Mouse (Mus musculus): ENCODE measurements around the gene Hoxc10. TPM values are rescaled to one million over a fixed set of nuclear protein-coding genes. Genes with fewer than 3 reads are reported as not detected.

Hoxc10 gene
- polyA plus RNA-seq, 1 experiment from 2014 or later = 4.5 TPM

DNA sequence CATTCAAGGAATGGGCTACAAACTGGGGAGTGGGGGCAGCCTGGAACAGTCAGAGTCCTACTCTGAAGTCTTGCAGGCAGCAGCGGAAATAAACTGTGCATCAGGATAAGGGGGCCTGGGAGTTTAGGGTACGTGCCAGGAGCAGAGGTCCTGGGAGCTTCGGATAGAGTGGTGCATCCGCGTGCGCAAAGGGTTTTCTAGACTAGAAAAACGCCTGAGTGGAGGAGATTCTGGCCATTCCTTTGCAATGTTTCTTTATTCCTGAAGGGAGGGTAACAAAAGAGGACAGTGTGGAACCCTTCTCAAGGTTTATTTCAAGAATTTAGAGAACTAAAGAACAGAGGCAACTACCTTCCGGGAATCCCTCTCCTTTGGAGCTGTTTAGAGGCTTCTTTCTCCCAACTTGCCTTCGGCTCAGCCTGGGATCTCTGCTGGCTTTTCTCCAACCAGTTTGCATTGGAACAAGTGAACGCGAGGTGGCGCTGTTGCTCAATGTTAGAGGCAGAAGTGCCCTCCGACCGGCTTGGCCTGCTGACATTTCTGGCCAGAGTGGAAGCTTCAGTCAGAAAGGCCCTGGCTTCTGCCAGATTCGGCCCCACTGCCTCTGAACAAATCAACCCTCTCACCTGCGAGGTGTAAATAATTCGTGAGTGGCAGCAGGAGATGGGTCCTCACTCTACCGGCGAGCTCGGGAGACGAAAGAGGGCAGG lies 20.7 kb downstream of the Hoxc10 start:
- ChIA-PET POLR2A (interaction anchor here (0.6 to 0.8 kb wide), 2 partner anchors 12 to 135 kb away, joined by 3 read pairs; no protein-coding TSS in a partner anchor), CTCF (interaction anchor here (0.6 to 3.9 kb wide), 17 partner anchors 10 to 605 kb away, joined by 3 to 31 read pairs (median 4); partner anchors contain the start of genes Hoxc10 and Hoxc6)
- in situ Hi-C loops (cut with MboI; ENCODE audit: low pct_unique_long_range_greater_than_20kb) = loop anchor here (5.0 to 10.0 kb wide), 2 partner anchors 185 to 328 kb away; partner anchors contain the start of gene Gpr84
- TF ChIP-seq CTCF (IDR thresholded peaks at IDR 0.05) = peak; percentile 95
- peaks cover 4% of the 10 kb centered on the region for H3K27me3 ChIP-seq
- DNase-seq (ENCODE audit: low read depth, low spot score) (no peak), ATAC-seq (peak; percentile 61)

DNA sequence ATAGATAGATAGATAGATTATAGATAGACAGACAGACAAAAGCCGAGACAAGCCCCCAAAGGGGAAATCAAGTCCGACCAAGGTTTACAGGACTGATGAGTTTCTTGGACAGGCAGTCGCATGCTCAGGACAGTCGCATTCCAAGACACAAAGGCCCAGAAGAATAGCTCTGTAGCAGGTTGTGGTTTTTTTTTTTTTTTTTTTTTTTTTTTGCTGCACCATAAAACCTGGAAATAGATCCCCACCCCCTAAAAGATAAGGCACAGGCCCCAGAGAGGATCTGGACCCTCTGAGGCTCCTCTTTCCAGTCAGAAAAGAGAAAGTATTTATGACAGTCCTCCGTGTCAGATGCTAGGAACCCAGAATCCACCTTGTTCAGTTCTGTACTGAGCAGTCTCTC lies 21.5 kb downstream of the Hoxc10 start:
- in situ Hi-C loops (cut with MboI; ENCODE audit: low pct_unique_long_range_greater_than_20kb) = loop anchor here (5.0 to 10.0 kb wide), 2 partner anchors 184 to 327 kb away; partner anchors contain the start of gene Gpr84
- ATAC-seq (no peak), DNase-seq (ENCODE audit: low read depth, low spot score) (no peak)
- ChIA-PET CTCF (interaction anchor here (0.6 to 3.9 kb wide), 17 partner anchors 9 to 606 kb away, joined by 3 to 31 read pairs (median 4); partner anchors contain the start of genes Hoxc10 and Hoxc6), POLR2A (interaction anchor here (0.6 kb wide), 1 partner anchor 134 kb away, joined by 3 read pairs; no protein-coding TSS in a partner anchor)
- TF ChIP-seq CTCF (IDR thresholded peaks at IDR 0.05) = no peak
- peaks cover 4% of the 10 kb centered on the region for H3K27me3 ChIP-seq

DNA sequence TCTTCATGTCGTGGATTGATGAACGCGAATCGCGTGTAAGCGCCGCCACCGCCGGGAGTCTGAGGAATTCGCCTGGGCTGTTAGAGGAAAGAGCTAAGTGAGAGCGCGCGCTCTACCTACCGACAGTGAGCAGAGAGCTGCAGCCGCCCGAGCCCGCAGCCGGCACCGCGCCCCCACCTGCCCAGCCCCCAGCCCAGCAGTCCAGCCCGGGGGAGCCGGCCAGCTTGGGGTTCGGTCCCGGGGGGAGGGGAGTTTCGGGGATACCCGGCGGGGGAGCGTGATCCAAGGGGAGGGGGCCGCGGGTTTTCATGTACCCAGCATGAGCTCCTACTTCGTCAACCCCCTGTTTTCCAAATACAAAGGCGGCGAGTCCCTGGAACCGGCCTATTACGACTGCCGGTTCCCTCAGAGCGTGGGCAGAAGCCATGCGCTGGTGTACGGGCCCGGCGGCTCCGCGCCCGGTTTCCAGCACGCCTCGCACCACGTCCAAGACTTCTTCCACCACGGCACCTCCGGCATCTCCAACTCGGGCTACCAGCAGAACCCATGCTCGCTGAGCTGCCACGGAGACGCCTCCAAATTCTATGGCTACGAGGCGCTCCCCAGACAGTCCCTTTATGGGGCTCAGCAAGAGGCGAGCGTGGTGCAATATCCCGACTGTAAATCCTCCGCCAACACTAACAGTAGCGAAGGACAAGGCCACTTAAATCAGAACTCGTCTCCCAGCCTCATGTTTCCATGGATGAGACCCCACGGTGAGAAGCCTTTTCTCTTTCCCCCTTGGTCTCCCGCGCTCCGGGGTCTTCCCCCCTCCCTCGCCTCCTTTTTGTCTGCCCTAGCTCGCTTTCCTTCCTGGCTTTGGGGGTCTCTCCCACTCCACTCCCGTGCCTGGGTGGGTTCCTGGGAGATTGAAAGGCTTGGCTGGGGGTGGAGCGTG lies 24.1 kb downstream of the Hoxc10 start, which contains the start of gene Hoxc8:
Hoxc8 (plus strand) TSS at position 147 of the 937 bp plus-strand sequence.
- in situ Hi-C loops (cut with MboI; ENCODE audit: low pct_unique_long_range_greater_than_20kb) = no loop called here
- TF ChIP-seq CTCF (IDR thresholded peaks at IDR 0.05) = no peak
- no peak for DNase-seq (ENCODE audit: low read depth, low spot score)
- ATAC-seq = no peak
- ChIA-PET POLR2A (interaction anchor here (0.6 kb wide), 1 partner anchor 24 kb away, joined by 3 read pairs; the partner anchor contains the start of gene Hoxc5), CTCF (interaction anchor here (1.1 to 1.3 kb wide), 3 partner anchors 175 to 187 kb away, joined by 3 to 5 read pairs (median 5); no protein-coding TSS in a partner anchor)
- peaks cover 4% of the 10 kb centered on the region for H3K27me3 ChIP-seq

DNA sequence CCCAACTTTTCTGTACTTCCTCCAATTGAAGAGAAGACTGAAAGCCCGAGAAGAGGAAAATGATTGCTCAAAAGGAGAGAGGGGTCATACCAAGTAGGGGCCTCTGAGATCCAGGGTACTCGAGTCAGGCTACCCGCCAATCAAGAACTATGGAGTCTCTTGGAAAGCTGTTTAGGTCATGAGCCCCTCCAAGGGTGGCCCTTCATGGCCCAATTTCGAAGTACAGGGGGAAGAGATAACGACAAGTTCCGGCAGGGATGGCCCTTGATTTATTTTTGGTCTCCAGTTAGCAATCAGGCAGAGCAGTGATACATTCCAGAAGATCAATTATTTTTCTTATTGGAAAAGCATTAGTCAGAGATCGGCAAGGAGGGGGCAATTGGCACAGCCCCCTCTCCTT lies 25.2 kb downstream of the Hoxc10 start:
- CTCF ChIA-PET = interaction anchor here (1.3 kb wide), 1 partner anchor 185 kb away, joined by 5 read pairs; no protein-coding TSS in a partner anchor
- no peak for ATAC-seq

DNA sequence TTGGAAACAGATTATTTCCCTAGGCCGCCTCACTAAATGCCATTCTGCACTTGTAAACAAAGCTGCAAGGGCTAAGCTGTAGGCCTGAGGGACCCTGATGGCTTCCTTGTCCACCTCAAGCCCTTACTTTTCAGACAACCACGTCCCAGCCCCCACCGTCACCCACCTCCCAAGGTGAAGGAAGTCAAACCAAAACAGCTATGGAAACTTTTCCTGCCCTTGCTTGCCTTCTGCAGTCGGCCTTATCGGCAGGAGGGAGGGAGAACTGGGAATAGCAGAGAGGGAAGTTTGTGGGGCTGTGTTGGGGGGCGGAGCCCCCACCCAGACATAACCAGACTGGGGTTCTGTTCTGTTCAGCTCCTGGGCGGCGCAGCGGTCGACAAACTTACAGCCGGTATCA lies 25.6 kb downstream of the Hoxc10 start:
- H3K27me3 ChIP-seq = peaks cover 4% of the 10 kb centered on the region
- DNase-seq (ENCODE audit: low read depth, low spot score) (no peak), ATAC-seq (no peak)
- TF ChIP-seq CTCF (IDR thresholded peaks at IDR 0.05) = no peak
- in situ Hi-C loops (cut with MboI; ENCODE audit: low pct_unique_long_range_greater_than_20kb) = no loop called here
- ChIA-PET POLR2A (no interaction called here), CTCF (no interaction called here)

More for the DNA sequence above, 25.2 kb downstream of the Hoxc10 start:
- TF ChIP-seq CTCF (IDR thresholded peaks at IDR 0.05) = no peak
- in situ Hi-C loops (cut with MboI; ENCODE audit: low pct_unique_long_range_greater_than_20kb) = no loop called here
- POLR2A ChIA-PET = no interaction called here
- DNase-seq (ENCODE audit: low read depth, low spot score) = no peak
- H3K27me3 ChIP-seq = peaks cover 4% of the 10 kb centered on the region

DNA sequence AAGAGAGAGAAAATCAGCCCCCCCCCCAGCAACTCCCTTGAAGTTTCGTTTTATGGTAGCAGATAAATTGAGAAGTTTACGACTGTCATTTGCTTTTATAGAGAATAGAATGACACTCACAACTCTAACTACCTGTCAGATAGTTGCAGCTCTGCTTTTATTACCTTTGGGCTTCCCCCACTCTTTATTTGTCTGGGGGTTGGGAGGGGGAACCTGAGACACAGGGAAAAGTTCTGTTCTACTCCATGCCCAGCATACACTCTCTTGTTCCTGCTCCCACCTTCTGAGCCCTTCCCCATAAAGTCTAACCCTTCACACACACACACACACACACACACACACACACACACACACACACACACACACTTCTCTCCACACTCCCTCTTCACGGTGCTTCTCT lies 26.3 kb downstream of the Hoxc10 start:
- no peak for ATAC-seq
- no peak for DNase-seq (ENCODE audit: low read depth, low spot score)

DNA sequence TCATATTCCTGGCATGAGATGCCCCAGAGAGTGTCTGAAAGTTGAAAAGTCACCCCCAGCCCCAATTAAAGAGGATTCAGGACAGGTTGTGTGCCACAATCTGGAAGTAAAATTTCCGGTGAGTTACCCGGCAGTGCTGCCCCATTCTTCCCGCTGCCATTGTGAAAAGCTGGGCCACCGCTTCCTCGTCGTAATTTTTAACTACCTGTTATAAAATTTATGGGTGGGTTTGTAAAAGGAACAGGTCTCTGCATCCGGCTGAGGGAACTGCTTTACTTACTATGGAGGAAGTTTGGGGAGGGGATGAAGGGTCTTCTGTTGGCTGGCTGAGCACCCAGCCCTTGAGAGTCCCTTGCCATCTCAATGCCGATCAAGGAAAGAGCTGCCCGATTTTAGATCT lies 30.0 kb downstream of the Hoxc10 start:
- no peaks in the 10 kb centered on the region for H3K27me3 ChIP-seq
- POLR2A ChIA-PET = no interaction called here

More for the DNA sequence above, 26.3 kb downstream of the Hoxc10 start:
- peaks cover 4% of the 10 kb centered on the region for H3K27me3 ChIP-seq
- ChIA-PET POLR2A (no interaction called here), CTCF (no interaction called here)
- TF ChIP-seq CTCF (IDR thresholded peaks at IDR 0.05) = no peak
- in situ Hi-C loops (cut with MboI; ENCODE audit: low pct_unique_long_range_greater_than_20kb) = no loop called here

DNA sequence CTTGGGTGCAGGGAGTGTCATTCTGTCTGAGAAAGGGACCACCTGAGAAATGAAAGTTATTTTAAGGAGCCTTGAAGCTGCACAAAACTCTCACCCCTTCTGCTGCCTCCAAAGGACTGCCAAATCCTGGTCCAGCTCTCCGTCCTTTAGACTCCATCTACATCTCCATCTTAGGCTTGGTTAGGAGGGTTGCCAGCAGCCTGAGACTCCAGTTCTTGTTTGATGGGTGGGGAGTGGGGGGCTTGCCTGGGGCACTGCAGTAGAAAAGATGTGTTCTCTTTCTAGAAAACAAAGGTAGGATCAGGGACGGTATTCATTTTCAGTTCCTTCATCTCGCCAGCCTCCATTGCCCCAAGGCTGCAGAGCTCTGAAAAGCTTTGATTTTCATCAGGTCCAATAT lies 30.8 kb downstream of the Hoxc10 start:
- ChIA-PET POLR2A (no interaction called here), CTCF (interaction anchor here (1.0 to 1.8 kb wide), 2 partner anchors 10 to 133 kb away, joined by 3 to 8 read pairs; no protein-coding TSS in a partner anchor)
- no peak for TF ChIP-seq CTCF (IDR thresholded peaks at IDR 0.05)
- in situ Hi-C loops (cut with MboI; ENCODE audit: low pct_unique_long_range_greater_than_20kb) = no loop called here
- DNase-seq (ENCODE audit: low read depth, low spot score) (no peak), ATAC-seq (no peak)
- H3K27me3 ChIP-seq = no peaks in the 10 kb centered on the region

More for the DNA sequence above, 30.0 kb downstream of the Hoxc10 start:
- no peak for TF ChIP-seq CTCF (IDR thresholded peaks at IDR 0.05)
- no peak for ATAC-seq
- no peak for DNase-seq (ENCODE audit: low read depth, low spot score)
- CTCF ChIA-PET = interaction anchor here (1.8 kb wide), 1 partner anchor 9 kb away, joined by 8 read pairs; no protein-coding TSS in a partner anchor
- in situ Hi-C loops (cut with MboI; ENCODE audit: low pct_unique_long_range_greater_than_20kb) = no loop called here

DNA sequence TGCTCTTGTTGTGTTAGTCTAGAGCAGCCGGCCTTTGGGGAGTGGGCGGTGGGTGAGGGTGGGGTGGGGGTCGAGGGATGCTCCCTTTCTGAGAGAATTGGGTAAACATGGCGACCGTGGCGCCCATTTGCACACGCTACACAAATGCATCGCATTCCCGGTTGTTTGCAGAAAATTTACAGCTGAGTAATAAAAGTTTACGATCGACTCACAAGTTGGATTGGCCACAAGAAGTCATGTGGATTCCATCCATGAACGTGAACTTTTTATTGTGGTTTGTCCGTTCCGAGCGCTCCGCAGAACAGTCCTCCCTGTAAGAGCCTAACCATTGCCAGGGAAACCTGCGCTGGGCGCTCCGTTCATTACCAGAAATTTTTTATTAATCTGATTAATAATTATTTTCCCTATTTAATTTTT lies 31.4 kb downstream of the Hoxc10 start, which contains the start of gene Hoxc6:
Hoxc6 (plus strand) TSS at position 319 of the 417 bp plus-strand sequence.
- in situ Hi-C loops (cut with MboI; ENCODE audit: low pct_unique_long_range_greater_than_20kb) = no loop called here
- POLR2A ChIA-PET = no interaction called here
- ATAC-seq (no peak), DNase-seq (ENCODE audit: low read depth, low spot score) (no peak)
- no peaks in the 10 kb centered on the region for H3K27me3 ChIP-seq
- TF ChIP-seq CTCF (IDR thresholded peaks at IDR 0.05) = no peak
- CTCF ChIA-PET = interaction anchor here (1.0 to 1.8 kb wide), 3 partner anchors 11 to 133 kb away, joined by 3 to 8 read pairs (median 3); no protein-coding TSS in a partner anchor

All from Patski (cell line).